ENCODE assay signal across 23 mouse cellular contexts in genomic region chr2:138431991-138432390, GRCm38 (mm10).
DNase-seq lines count a peak whose midpoint lies in the region; ATAC-seq and TF ChIP-seq lines count a peak whose summit lies in the region.
"Had no signal": no experiment of that assay in that cellular context is flagged by ENCODE, and none has a peak within 500 bp of the region (broad histone marks: within the 10 kb centered on the region; RNA-seq: fewer than 3 reads in every experiment).

No protein-coding gene starts in this region.

- TF ChIP-seq POLR2A in kidney, adult 2 months (IDR thresholded peaks at IDR 0.05; ENCODE audit: low read depth, low read length), result no peak

- intact Hi-C loops in heart, postnatal 10 days (cut with DNase I), result loop anchor here (5.0 kb wide), 1 partner anchor 150 kb away; no protein-coding TSS in a partner anchor

- no peak overlapping the region for H3K4me2 ChIP-seq in midbrain, embryonic 13.5 days (replicated peaks)
- H3K4me2 ChIP-seq: hindbrain, embryonic 14.5 days; kidney, embryonic 15.5 days; limb, embryonic 13.5 days; liver, embryonic 11.5 days; stomach, embryonic 15.5 days had no signal

- ATAC-seq in midbrain, embryonic 13.5 days, result no peak
- ATAC-seq: forebrain, embryonic 16.5 days; intestine, postnatal 0 days; midbrain, embryonic 16.5 days had no signal

- no peak for TF ChIP-seq CTCF in kidney, adult 2 months (conservative IDR thresholded peaks at IDR 0.05; ENCODE audit: insufficient read depth, insufficient read length, low read depth, low read length)

- H3K36me3 ChIP-seq in heart, embryonic 10.5 days, result no peaks in the 10 kb centered on the region
- no peaks in the 10 kb centered on the region for H3K36me3 ChIP-seq in kidney, adult 2 months (ENCODE audit: control insufficient read depth, insufficient read depth, low read length)
- no peaks in the 10 kb centered on the region for H3K36me3 ChIP-seq in midbrain, embryonic 13.5 days
- H3K36me3 ChIP-seq: kidney, embryonic 15.5 days; limb, embryonic 13.5 days; stomach, embryonic 15.5 days had no signal

- H3K27me3 ChIP-seq in heart, embryonic 10.5 days (ENCODE audit: insufficient read depth, poor library complexity, severe bottlenecking), result no peaks in the 10 kb centered on the region
- no peaks in the 10 kb centered on the region for H3K27me3 ChIP-seq in kidney, adult 2 months (replicated peaks; ENCODE audit: control insufficient read depth, insufficient read depth, low read length)
- no peaks in the 10 kb centered on the region for H3K27me3 ChIP-seq in midbrain, embryonic 13.5 days
- H3K27me3 ChIP-seq: kidney, embryonic 15.5 days; limb, embryonic 13.5 days; stomach, embryonic 15.5 days had no signal

- H3K27ac ChIP-seq in heart, embryonic 10.5 days, result no peak overlapping the region
- H3K27ac ChIP-seq in kidney, adult 2 months (ENCODE audit: insufficient read depth, low read depth, low read length), result no peak overlapping the region
- H3K27ac ChIP-seq in midbrain, embryonic 13.5 days, result no peak overlapping the region
- H3K27ac ChIP-seq: hindbrain, embryonic 14.5 days; kidney, embryonic 15.5 days; limb, embryonic 13.5 days; stomach, embryonic 15.5 days had no signal

- 49% methylated on average over 2 of the region's 2 CpGs for WGBS in heart, embryonic 10.5 days
- 41% methylated on average over 2 of the region's 2 CpGs for WGBS in kidney, adult 2 months
- WGBS in midbrain, embryonic 13.5 days, result 48% methylated on average over 2 of the region's 2 CpGs

- H3K9me3 ChIP-seq in heart, embryonic 10.5 days, result no peaks in the 10 kb centered on the region
- H3K9me3 ChIP-seq in midbrain, embryonic 13.5 days, result no peaks in the 10 kb centered on the region
- H3K9me3 ChIP-seq: kidney, embryonic 15.5 days; limb, embryonic 13.5 days; stomach, embryonic 15.5 days had no signal

- H3K4me1 ChIP-seq in heart, embryonic 10.5 days, result no peaks in the 10 kb centered on the region
- H3K4me1 ChIP-seq in kidney, adult 2 months (ENCODE audit: control insufficient read depth, insufficient read depth, low read length), result no peaks in the 10 kb centered on the region
- no peaks in the 10 kb centered on the region for H3K4me1 ChIP-seq in midbrain, embryonic 13.5 days (replicated peaks)
- H3K4me1 ChIP-seq: kidney, embryonic 15.5 days; limb, embryonic 13.5 days; stomach, embryonic 15.5 days had no signal

- no peak overlapping the region for H3K4me3 ChIP-seq in heart, embryonic 10.5 days
- H3K4me3 ChIP-seq in kidney, adult 2 months (ENCODE audit: insufficient read depth, low read depth, low read length), result no peak overlapping the region
- no peak overlapping the region for H3K4me3 ChIP-seq in midbrain, embryonic 13.5 days (replicated peaks)
- H3K4me3 ChIP-seq: erythroblast, embryonic 14.5 days; kidney, embryonic 15.5 days; limb, embryonic 13.5 days; stomach, embryonic 15.5 days had no signal

- no peak overlapping the region for H3K9ac ChIP-seq in midbrain, embryonic 13.5 days (replicated peaks)
- H3K9ac ChIP-seq: hindbrain, embryonic 14.5 days; kidney, embryonic 15.5 days; limb, embryonic 13.5 days; stomach, embryonic 15.5 days had no signal

- peak; percentile 9 to 41 for DNase-seq in heart, adult 18-20 months
- no peak for DNase-seq in heart, embryonic 10.5 days (ENCODE audit: low spot score)
- peak; percentile 2 for DNase-seq in kidney, postnatal 14 days
- DNase-seq in kidney, adult 2 months, result no peak
- peak; percentile 65 for DNase-seq in R1 (ENCODE audit: low read depth, low spot score)
- DNase-seq in heart, postnatal 10 days, result peak; percentile 10 to 16
- DNase-seq: cerebellum, adult 11 months; cerebellum, adult 9-10 months; kidney, postnatal 4 days; lung, postnatal 10 days; right cerebral cortex, postnatal 25 days; thymus, adult 2 months; thymus, postnatal 36 days had no signal

Comparison
In these comparisons a context has a peak if more than half of its experiments do, and no peak if none do; other contexts are left out.
1. DNase-seq: peak in heart, adult 18-20 months (2 of 2), kidney, postnatal 14 days (single experiment), R1 (single experiment) and heart, postnatal 10 days (2 of 2); none in heart, embryonic 10.5 days (single experiment) and kidney, adult 2 months (single experiment).